Mouse (Mus musculus): ENCODE measurements around the gene Rpl13a. TPM values are rescaled to one million over a fixed set of nuclear protein-coding genes. Genes with fewer than 3 reads are reported as not detected.
"Not testable (repeated sequence)": the region's sequence is repeated elsewhere in the genome, so short reads cannot be mapped to it uniquely, and the experiment has no call there.

The Rpl13a gene
- total and polyA plus RNA-seq, 2 experiments from 2014 or later: 780 to 1,972 TPM

- Histone ChIP-seq H3K4me1 (ENCODE audit: control insufficient read depth, insufficient read depth) (no peaks in the 10 kb centered on the region), H3K27ac (ENCODE audit: low read depth) (no peak overlapping the region), H3K9me3 (replicated peaks; ENCODE audit: control insufficient read depth, low read length) (no peaks in the 10 kb centered on the region), H3K9ac (replicated peaks; ENCODE audit: low read depth, low read length) (no peak overlapping the region), H3K36me3 (replicated peaks; ENCODE audit: control insufficient read depth, insufficient read depth, low read length) (no peaks in the 10 kb centered on the region), H3K4me2 (ENCODE audit: low read depth, low read length) (no peak overlapping the region), H3K27me3 (ENCODE audit: control insufficient read depth, insufficient read depth, low read length) (no peaks in the 10 kb centered on the region), H3K4me3 (ENCODE audit: low read depth, low read length) (no peak overlapping the region)
- 59% methylated on average over 2 of the region's 2 CpGs for WGBS
- TF ChIP-seq CTCF (IDR thresholded peaks at IDR 0.05; ENCODE audit: low read depth) (no peak), EP300 (IDR thresholded peaks at IDR 0.05; ENCODE audit: low read depth) (no peak)
- ATAC-seq (ENCODE audit: insufficient read depth, low read depth) (no peak), DNase-seq (ENCODE audit: low spot score) (no peak)
Measured at GRCm38 (mm10) chr7:45111940-45112339, 16.6 kb downstream of the Rpl13a start.

- not testable (repeated sequence) for H3K4me2 ChIP-seq (ENCODE audit: low read depth, low read length); H3K4me3 ChIP-seq (ENCODE audit: low read depth, low read length); H3K9me3 ChIP-seq (replicated peaks; ENCODE audit: control insufficient read depth, low read length); H3K9ac ChIP-seq (replicated peaks; ENCODE audit: low read depth, low read length); H3K36me3 ChIP-seq (replicated peaks; ENCODE audit: control insufficient read depth, insufficient read depth, low read length); H3K4me1 ChIP-seq (ENCODE audit: control insufficient read depth, insufficient read depth); H3K27ac ChIP-seq (ENCODE audit: low read depth); ATAC-seq (ENCODE audit: insufficient read depth, low read depth); DNase-seq (ENCODE audit: low spot score); H3K27me3 ChIP-seq (ENCODE audit: control insufficient read depth, insufficient read depth, low read length)
- 87% methylated on average over 4 of the region's 4 CpGs for WGBS
Measured at GRCm38 (mm10) chr7:45110089-45110488, 18.5 kb downstream of the Rpl13a start.

DNA sequence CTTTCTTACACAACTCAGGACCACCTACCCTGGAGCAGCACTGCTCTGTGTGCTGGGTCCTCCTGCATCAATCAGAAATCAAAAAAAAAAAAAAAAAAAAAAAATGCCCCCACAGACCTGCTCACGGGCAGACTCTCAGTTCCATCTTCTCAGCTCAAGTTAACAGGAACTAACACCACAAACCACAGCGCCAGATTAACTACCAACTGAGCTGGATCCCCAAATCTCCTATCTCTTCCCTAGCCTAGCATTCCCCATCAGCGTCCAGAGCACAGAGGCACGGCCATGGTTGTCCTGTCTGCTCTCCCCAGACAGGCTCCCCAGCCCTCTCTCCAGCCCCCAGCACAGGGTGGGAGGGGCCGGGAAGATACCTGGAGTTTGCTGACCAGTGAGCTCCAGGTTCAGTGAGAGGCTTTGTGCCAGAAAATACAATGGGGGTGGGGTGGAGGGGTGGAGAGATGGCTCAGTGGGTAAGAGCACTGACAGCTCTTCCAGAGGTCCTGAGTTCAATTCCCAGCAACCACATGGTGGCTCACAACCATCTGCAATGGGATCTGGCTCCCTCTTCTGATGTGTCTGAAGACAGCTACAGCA lies 21.4 kb downstream of the Rpl13a start:
- H3K27ac ChIP-seq (ENCODE audit: low read depth): no peak overlapping the region
- no peak overlapping the region for H3K9ac ChIP-seq (replicated peaks; ENCODE audit: low read depth, low read length)
- no peak overlapping the region for H3K4me3 ChIP-seq (ENCODE audit: low read depth, low read length)
- H3K36me3 ChIP-seq (replicated peaks; ENCODE audit: control insufficient read depth, insufficient read depth, low read length): no peaks in the 10 kb centered on the region
- WGBS: 48% methylated on average over 5 of the region's 5 CpGs
- no peak for ATAC-seq (ENCODE audit: insufficient read depth, low read depth)
- H3K4me1 ChIP-seq (ENCODE audit: control insufficient read depth, insufficient read depth): peaks cover 17% of the 10 kb centered on the region
- no peak for DNase-seq (ENCODE audit: low spot score)
- no peaks in the 10 kb centered on the region for H3K27me3 ChIP-seq (ENCODE audit: control insufficient read depth, insufficient read depth, low read length)
- TF ChIP-seq EP300 (IDR thresholded peaks at IDR 0.05; ENCODE audit: low read depth) (no peak), CTCF (IDR thresholded peaks at IDR 0.05; ENCODE audit: low read depth) (no peak)
- no peak overlapping the region for H3K4me2 ChIP-seq (ENCODE audit: low read depth, low read length)
- no peaks in the 10 kb centered on the region for H3K9me3 ChIP-seq (replicated peaks; ENCODE audit: control insufficient read depth, low read length)

- Histone ChIP-seq H3K4me3 (ENCODE audit: low read depth, low read length) (no peak overlapping the region), H3K4me1 (ENCODE audit: control insufficient read depth, insufficient read depth) (peaks cover 17% of the 10 kb centered on the region), H3K36me3 (replicated peaks; ENCODE audit: control insufficient read depth, insufficient read depth, low read length) (no peaks in the 10 kb centered on the region), H3K27me3 (ENCODE audit: control insufficient read depth, insufficient read depth, low read length) (no peaks in the 10 kb centered on the region), H3K9me3 (replicated peaks; ENCODE audit: control insufficient read depth, low read length) (no peaks in the 10 kb centered on the region), H3K9ac (replicated peaks; ENCODE audit: low read depth, low read length) (no peak overlapping the region), H3K4me2 (ENCODE audit: low read depth, low read length) (no peak overlapping the region), H3K27ac (ENCODE audit: low read depth) (no peak overlapping the region)
- ATAC-seq (ENCODE audit: insufficient read depth, low read depth): no peak
- no peak for TF ChIP-seq CTCF (IDR thresholded peaks at IDR 0.05; ENCODE audit: low read depth)
- no peak for DNase-seq (ENCODE audit: low spot score)
- WGBS: 75% methylated on average over 6 of the region's 6 CpGs
Measured at GRCm38 (mm10) chr7:45106441-45106840, 22.1 kb downstream of the Rpl13a start.

DNA sequence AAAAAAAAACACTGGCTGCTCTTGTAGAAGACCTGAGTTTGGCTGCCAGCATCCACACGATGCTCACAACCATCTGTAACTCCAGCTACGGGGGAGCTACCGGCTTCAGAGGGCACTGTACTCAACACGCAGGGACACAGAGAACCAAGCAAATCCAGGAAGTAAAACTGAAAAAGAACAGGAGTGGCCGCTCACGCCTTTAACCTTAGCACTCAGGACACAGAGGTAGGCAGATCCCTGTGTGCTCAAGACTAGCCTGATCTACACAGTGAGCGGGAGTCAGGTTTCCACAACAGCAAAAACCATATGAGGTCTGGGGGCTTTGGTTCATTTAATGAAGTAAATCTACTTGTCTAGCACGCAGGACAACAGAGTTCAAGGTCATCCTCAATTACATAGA lies 23.1 kb downstream of the Rpl13a start:
- Histone ChIP-seq H3K9me3 (replicated peaks; ENCODE audit: control insufficient read depth, low read length) (no peaks in the 10 kb centered on the region), H3K9ac (replicated peaks; ENCODE audit: low read depth, low read length) (no peak overlapping the region), H3K4me3 (ENCODE audit: low read depth, low read length) (no peak overlapping the region), H3K27me3 (ENCODE audit: control insufficient read depth, insufficient read depth, low read length) (no peaks in the 10 kb centered on the region), H3K4me2 (ENCODE audit: low read depth, low read length) (no peak overlapping the region), H3K36me3 (replicated peaks; ENCODE audit: control insufficient read depth, insufficient read depth, low read length) (no peaks in the 10 kb centered on the region; the same call in 1 of the 2 replicates), H3K4me1 (ENCODE audit: control insufficient read depth, insufficient read depth) (peaks cover 17% of the 10 kb centered on the region), H3K27ac (ENCODE audit: low read depth) (no peak overlapping the region)
- no peak for DNase-seq (ENCODE audit: low spot score)
- ATAC-seq (ENCODE audit: insufficient read depth, low read depth): no peak
- 79% methylated on average over 8 of the region's 8 CpGs for WGBS
- TF ChIP-seq CTCF (IDR thresholded peaks at IDR 0.05; ENCODE audit: low read depth) (no peak), EP300 (IDR thresholded peaks at IDR 0.05; ENCODE audit: low read depth) (no peak)

DNA sequence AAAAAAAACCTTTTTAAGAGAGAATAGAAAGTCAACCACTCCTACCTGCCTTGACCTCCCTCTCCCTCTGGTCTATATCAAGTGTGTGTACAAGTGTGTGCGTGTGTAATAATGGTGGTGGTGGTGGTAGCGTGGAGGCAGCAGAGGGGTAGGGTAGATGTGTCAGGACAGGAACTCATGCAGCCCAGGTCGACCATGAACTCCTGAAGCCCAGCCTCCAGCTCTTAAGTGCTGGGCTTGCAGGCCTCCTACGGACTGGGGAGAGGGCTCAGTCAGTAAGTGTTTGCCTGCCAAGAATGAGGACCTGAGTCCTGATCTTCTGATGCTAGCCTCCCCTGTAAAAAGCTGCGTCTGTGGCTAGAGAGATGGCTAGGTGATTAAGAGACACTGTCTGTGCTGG lies 23.6 kb downstream of the Rpl13a start:
- Histone ChIP-seq H3K9me3 (replicated peaks; ENCODE audit: control insufficient read depth, low read length) (no peaks in the 10 kb centered on the region), H3K9ac (replicated peaks; ENCODE audit: low read depth, low read length) (no peak overlapping the region), H3K4me1 (ENCODE audit: control insufficient read depth, insufficient read depth) (peaks cover 17% of the 10 kb centered on the region), H3K4me3 (ENCODE audit: low read depth, low read length) (no peak overlapping the region), H3K27me3 (ENCODE audit: control insufficient read depth, insufficient read depth, low read length) (no peaks in the 10 kb centered on the region), H3K27ac (ENCODE audit: low read depth) (no peak overlapping the region), H3K36me3 (replicated peaks; ENCODE audit: control insufficient read depth, insufficient read depth, low read length) (no peaks in the 10 kb centered on the region; the same call in 1 of the 2 replicates), H3K4me2 (ENCODE audit: low read depth, low read length) (no peak overlapping the region)
- TF ChIP-seq EP300 (IDR thresholded peaks at IDR 0.05; ENCODE audit: low read depth) (no peak), CTCF (IDR thresholded peaks at IDR 0.05; ENCODE audit: low read depth) (no peak)
- DNase-seq (ENCODE audit: low spot score): no peak
- ATAC-seq (ENCODE audit: insufficient read depth, low read depth): no peak
- 75% methylated on average over 5 of the region's 5 CpGs for WGBS

All from heart, postnatal 0 days (tissue).